In the genomic region with DNA sequence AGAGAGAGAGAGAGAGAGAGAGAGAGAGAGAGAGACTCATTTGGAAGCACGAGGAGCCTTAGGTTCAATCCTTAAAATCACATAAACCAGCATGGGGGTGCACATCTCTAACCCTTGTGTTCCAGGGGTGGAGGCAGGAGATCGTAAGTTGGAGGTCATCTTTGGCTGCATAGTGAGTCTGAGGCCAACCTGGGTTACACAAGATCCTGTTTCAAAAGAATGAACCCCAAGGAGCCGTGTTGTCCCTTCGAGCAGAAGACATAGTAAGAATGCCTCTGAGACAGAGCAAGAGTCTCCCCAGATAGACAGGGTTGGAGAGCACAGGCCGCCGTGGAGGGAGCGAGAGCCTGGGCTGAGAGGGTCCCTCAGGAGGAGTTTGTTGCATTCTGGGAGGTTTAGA, we compare ENCODE assay signal across 21 mouse cellular contexts.
"Had no signal": no experiment of that assay in that cellular context is flagged by ENCODE, and none has a peak within 500 bp of the region (broad histone marks: within the 10 kb centered on the region; RNA-seq: fewer than 3 reads in every experiment).

No protein-coding gene starts in this region.

- H3K4me3 ChIP-seq: liver, embryonic 15.5 days; lung, embryonic 15.5 days; megakaryocyte, embryonic 14.5 days; midbrain, embryonic 13.5 days; midbrain, embryonic 15.5 days; neural tube, embryonic 12.5 days had no signal

- H3K9me3 ChIP-seq: liver, embryonic 15.5 days; lung, embryonic 15.5 days; midbrain, embryonic 13.5 days; midbrain, embryonic 15.5 days; neural tube, embryonic 12.5 days had no signal

- ATAC-seq: liver, postnatal 0 days; lung, postnatal 0 days; midbrain, embryonic 13.5 days; midbrain, embryonic 15.5 days had no signal

- H3K27ac ChIP-seq: liver, embryonic 15.5 days; lung, embryonic 15.5 days; macrophage; midbrain, embryonic 13.5 days; midbrain, embryonic 15.5 days; neural tube, embryonic 12.5 days had no signal

- H3K36me3 ChIP-seq: liver, embryonic 15.5 days; lung, embryonic 15.5 days; midbrain, embryonic 13.5 days; midbrain, embryonic 15.5 days; neural tube, embryonic 12.5 days had no signal

- H3K4me1 ChIP-seq: midbrain, embryonic 13.5 days; midbrain, embryonic 15.5 days; neural tube, embryonic 12.5 days had no signal

- H3K27me3 ChIP-seq: liver, embryonic 15.5 days; lung, embryonic 15.5 days; midbrain, embryonic 13.5 days; midbrain, embryonic 15.5 days; neural tube, embryonic 12.5 days had no signal

- DNase-seq: liver, postnatal 0 days; lung, adult 2 months; lung, postnatal 14 days; lung, postnatal 36 days; retina, postnatal 1 day; right cerebral cortex, adult 18-20 months; right cerebral cortex, postnatal 25 days; right cerebral cortex, postnatal 4 days; spleen, adult 18-20 months; thymus, adult 18-20 months; thymus, postnatal 14 days; thymus, postnatal 36 days had no signal

- H3K9ac ChIP-seq: liver, embryonic 15.5 days; liver, postnatal 0 days; lung, embryonic 15.5 days; midbrain, embryonic 13.5 days; midbrain, embryonic 15.5 days; neural tube, embryonic 12.5 days had no signal

- H3K4me2 ChIP-seq: liver, embryonic 15.5 days; lung, embryonic 15.5 days; midbrain, embryonic 11.5 days; midbrain, embryonic 13.5 days; midbrain, embryonic 15.5 days; neural tube, embryonic 12.5 days had no signal
